Mouse (Mus musculus) ES-E14 (cell line): ENCODE measurements at regions not wholly inside any gene's neighbourhood (a gene's known extent, or its start where the extent isn't known, plus 50 kb on each side); places are given as distances from the start of the nearest gene placed in this dataset.

ENCODE experiments used
- CHD2 ChIP-seq: IDR thresholded peaks from 2 replicates; pipeline ENCODE4 v1.6.1; 2014; ENCODE audit warnings: mild to moderate bottlenecking, low read depth, low read length, inconsistent platforms
- HCFC1 ChIP-seq: IDR thresholded peaks from 2 replicates; pipeline ENCODE4 v1.6.1; 2012; ENCODE audit warnings: low read length, inconsistent platforms, borderline replicate concordance; ENCODE audit not compliant: insufficient read depth
- MAFK ChIP-seq: IDR thresholded peaks from 2 replicates; pipeline ENCODE4 v1.6.1; 2014; ENCODE audit warnings: mild to moderate bottlenecking, low read depth, low read length, inconsistent platforms; ENCODE audit not compliant: insufficient read depth
- ZC3H11A ChIP-seq: IDR thresholded peaks from 2 replicates; pipeline ENCODE4 v1.6.1; 2012; ENCODE audit warnings: low read depth, mild to moderate bottlenecking, inconsistent platforms, low read length, borderline replicate concordance
- ZNF384 ChIP-seq: IDR thresholded peaks from 2 replicates; pipeline ENCODE4 v1.6.1; 2012; ENCODE audit warnings: low read depth, low read length, inconsistent platforms

DNA sequence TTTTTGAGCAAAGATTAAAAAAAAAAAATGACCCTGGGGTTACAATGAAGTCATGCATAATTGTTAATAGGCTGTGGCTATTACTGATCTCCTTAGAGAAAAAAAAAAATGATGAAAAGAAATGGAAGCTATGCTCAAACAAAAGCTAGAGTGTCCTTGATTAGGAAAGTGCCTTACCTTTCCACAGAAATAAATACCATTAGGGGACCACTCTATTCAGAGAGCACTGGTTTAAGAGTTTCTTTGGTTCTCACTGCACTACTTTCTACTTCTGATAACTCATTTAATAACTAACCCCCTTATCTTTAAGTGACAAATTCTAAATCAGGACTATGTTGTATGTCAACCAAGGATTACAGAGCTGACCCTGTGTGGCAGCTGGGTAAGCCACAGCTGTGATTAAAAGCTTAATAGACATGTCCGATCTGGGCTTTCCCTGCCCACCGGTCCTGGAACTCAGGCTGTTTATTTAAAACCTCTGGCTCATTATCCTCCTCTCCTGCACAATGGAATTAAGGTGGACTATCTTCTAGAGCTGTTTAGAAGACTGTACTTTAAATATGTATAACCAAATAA, 225.9 kb upstream of the Lyplal1 start:
- no peak for TF ChIP-seq MAFK
- no peak for TF ChIP-seq ZNF384
- no peak for TF ChIP-seq CHD2
- no peak for TF ChIP-seq HCFC1
- no peak for TF ChIP-seq ZC3H11A
